Mouse (Mus musculus) megakaryocyte, adult 5-6 weeks (primary cell): Measurements from ENCODE around the gene Btbd35f10. TPM values are rescaled to one million over a fixed set of nuclear protein-coding genes. Genes with fewer than 3 reads are reported as not detected.
"Not testable (repeated sequence)": the region's sequence is repeated elsewhere in the genome, so short reads cannot be mapped to it uniquely, and the experiment has no call there.

Experiments
- ATAC-seq: 2 replicates; pipeline ENCODE4 v1.8.0; 2016; ENCODE audit warnings: mild to moderate bottlenecking, inconsistent platforms; ENCODE audit not compliant: poor library complexity, severe bottlenecking
- total RNA-seq, 2 experiments: library from RNA; stranded (forward) in 1 of 2; stranded (reverse) in 1 of 2; fragments of 153-499, 151-499 nt in 1 of 2; fragments of 221-1000, 200-1000 nt in 1 of 2; gene quantifications; 2 replicates each; pipeline versions ENCODE4 v1.2.3 to v1.2.4; 2015 to 2017

Btbd35f10 gene
- total RNA-seq (2015) (not detected in 2 replicates), total RNA-seq (2017) (not detected in 2 replicates)

DNA sequence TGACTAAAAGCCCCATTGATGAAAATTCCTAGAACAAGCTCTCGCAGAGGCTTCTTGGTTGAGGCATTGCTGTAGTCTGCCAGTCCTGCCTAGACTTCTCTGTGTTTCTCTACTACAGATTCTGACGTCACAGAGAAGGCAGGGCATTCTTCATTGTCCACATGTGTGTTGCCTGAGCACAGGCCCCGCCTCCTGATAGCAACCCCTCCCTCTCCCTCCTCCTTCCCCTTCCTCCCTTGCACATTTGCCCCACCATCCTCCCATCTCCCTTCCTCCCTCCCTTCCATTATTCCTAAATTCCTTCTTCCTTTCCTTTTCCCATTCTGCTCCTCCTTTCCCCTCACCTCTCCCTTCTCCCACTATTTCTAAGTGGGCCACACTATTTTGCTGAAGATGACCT, at the start of gene Btbd35f10:
Btbd35f10 (minus strand) TSS at position 101 of the 400 bp plus-strand sequence.
- ATAC-seq = not testable (repeated sequence)

Other genes with a start within 250 kb of the Btbd35f10 start
- gene Btbd35f18, start 52.7 kb downstream of the Btbd35f10 start, total RNA-seq (2015) = not detected in 2 replicates
- gene Btbd35f18, start 52.7 kb downstream of the Btbd35f10 start, total RNA-seq (2017) = not detected in 2 replicates
- gene Btbd35f16, start 204.1 kb upstream of the Btbd35f10 start, total RNA-seq (2015) = not detected in 2 replicates
- gene Btbd35f16, start 204.1 kb upstream of the Btbd35f10 start, total RNA-seq (2017) = not detected in 2 replicates